Mouse (Mus musculus): ENCODE measurements around the gene Timeless. TPM values are rescaled to one million over a fixed set of nuclear protein-coding genes. Genes with fewer than 3 reads are reported as not detected.
A peak's percentile ranks its signal among the peaks of the same experiment; 100 is the strongest.
"Not testable (repeated sequence)": the region's sequence is repeated elsewhere in the genome, so short reads cannot be mapped to it uniquely, and the experiment has no call there.

Timeless gene
- polyA plus RNA-seq, 1 experiment from 2014 or later = 19.7 TPM

DNA sequence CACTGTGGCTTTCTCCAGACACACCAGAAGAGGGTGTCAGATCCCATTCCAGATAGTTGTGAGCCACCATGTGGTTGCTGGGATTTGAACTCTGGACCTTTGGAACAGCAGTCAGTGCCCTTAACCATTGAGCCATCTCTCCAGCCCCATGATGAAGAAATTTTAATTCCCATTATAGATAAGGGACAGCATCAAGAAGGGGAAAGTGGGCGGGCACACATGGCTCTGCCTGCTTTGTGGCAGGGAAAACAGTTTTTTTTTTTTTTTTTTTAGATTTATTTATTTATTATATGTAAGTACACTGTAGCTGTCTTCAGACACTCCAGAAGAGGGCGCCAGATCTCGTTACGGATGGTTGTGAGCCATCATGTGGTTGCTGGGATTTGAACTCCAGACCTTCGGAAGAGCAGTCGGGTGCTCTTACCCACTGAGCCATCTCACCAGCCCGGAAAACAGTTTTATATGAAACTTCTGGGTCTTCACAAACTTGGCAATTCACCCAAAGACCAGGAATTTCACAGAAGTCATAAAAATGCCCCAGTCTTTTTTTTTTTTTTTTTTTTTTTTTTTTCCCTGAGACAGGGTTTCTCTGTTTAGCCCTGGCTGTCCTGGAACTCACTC, 41.1 kb downstream of the Timeless start:
- not testable (repeated sequence) for H3K9ac ChIP-seq (ENCODE audit: low read depth, low read length); H3K4me2 ChIP-seq (ENCODE audit: low read length); H3K36me3 ChIP-seq (ENCODE audit: control insufficient read depth, insufficient read depth, low read length); H3K27me3 ChIP-seq (replicated peaks; ENCODE audit: control insufficient read depth, insufficient read depth, low read length); ATAC-seq; H3K4me1 ChIP-seq (ENCODE audit: control insufficient read depth, insufficient read depth, low read depth, low read length); H3K4me3 ChIP-seq (ENCODE audit: low read length); H3K9me3 ChIP-seq (ENCODE audit: control insufficient read depth, low read length); H3K27ac ChIP-seq (ENCODE audit: low read depth, low read length)
- WGBS = 93% methylated on average over 4 of the region's 7 CpGs

DNA sequence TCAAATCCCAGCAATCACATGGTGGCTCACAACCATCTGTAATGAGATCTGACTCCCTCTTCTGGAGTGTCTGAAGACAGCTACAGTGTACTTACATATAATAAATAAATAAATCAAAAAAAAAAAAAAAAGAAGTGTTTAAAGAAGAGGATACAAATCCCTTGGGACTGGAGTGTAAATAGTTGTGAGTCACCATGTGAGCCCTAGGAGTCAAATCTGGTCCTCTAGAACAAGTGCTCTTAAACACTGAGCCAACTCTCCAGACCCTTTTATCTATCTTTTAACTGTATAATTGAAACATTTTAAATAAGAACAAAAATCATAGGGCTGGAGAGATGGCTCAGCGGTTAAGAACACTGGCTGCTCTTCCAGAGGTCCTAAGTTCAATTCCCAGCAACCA, 43.5 kb downstream of the Timeless start:
- not testable (repeated sequence) for ATAC-seq; H3K4me1 ChIP-seq (ENCODE audit: control insufficient read depth, insufficient read depth, low read depth, low read length); H3K9ac ChIP-seq (ENCODE audit: low read depth, low read length); H3K9me3 ChIP-seq (ENCODE audit: control insufficient read depth, low read length); H3K4me3 ChIP-seq (ENCODE audit: low read length); H3K27me3 ChIP-seq (replicated peaks; ENCODE audit: control insufficient read depth, insufficient read depth, low read length); H3K27ac ChIP-seq (ENCODE audit: low read depth, low read length); H3K36me3 ChIP-seq (ENCODE audit: control insufficient read depth, insufficient read depth, low read length); H3K4me2 ChIP-seq (ENCODE audit: low read length)
- 100% methylated on average over 1 of the region's 1 CpGs for WGBS

DNA sequence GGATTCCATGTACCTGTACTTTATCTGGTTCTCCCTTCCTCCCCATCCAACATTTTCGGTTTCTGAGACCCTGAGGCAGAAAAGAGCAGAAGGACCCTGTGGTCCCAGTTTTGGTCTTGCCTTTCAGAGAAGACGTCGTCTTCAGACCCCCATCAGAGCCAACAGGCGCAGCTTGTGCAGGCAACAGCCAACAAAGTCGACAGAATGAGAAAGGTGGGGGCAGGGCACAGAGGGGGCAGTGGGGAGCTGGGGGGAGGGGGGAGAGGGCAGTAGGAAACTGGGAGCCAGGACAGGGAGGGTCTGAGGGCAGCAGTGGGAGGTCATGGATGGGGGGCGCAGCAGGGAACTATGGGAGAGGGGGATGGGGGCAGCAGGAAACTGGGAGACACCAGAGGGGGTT, 46.3 kb downstream of the Timeless start:
- Histone ChIP-seq H3K27me3 (replicated peaks; ENCODE audit: control insufficient read depth, insufficient read depth, low read length) (no peaks in the 10 kb centered on the region), H3K9me3 (ENCODE audit: control insufficient read depth, low read length) (no peaks in the 10 kb centered on the region), H3K4me2 (ENCODE audit: low read length) (no peak overlapping the region), H3K36me3 (ENCODE audit: control insufficient read depth, insufficient read depth, low read length) (peaks cover 22% of the 10 kb centered on the region), H3K27ac (ENCODE audit: low read depth, low read length) (no peak overlapping the region), H3K4me1 (ENCODE audit: control insufficient read depth, insufficient read depth, low read depth, low read length) (no peaks in the 10 kb centered on the region), H3K4me3 (ENCODE audit: low read length) (no peak overlapping the region), H3K9ac (ENCODE audit: low read depth, low read length) (no peak overlapping the region)
- no peak for ATAC-seq
- 51% methylated on average over 6 of the region's 6 CpGs for WGBS

DNA sequence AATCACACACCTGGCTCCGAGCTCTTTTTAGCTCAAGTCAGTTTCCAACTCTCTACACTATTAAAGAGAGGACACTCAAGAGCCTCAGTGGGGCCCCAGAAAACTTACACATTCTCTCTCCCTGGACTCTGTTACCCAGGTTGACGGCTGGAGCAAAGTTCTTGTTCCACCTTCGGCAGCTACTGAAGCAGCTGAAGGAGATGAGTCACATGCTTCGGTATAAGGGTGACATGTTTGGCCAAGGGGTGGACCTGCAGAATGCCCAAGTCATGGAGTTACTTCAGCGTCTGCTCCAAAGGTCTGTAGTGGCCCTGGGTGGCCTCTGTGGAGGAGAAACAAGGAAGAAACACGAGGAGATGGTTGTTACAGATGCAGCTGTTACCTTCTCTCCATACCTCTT, 49.1 kb downstream of the Timeless start:
- 92% methylated on average over 6 of the region's 6 CpGs for WGBS

DNA sequence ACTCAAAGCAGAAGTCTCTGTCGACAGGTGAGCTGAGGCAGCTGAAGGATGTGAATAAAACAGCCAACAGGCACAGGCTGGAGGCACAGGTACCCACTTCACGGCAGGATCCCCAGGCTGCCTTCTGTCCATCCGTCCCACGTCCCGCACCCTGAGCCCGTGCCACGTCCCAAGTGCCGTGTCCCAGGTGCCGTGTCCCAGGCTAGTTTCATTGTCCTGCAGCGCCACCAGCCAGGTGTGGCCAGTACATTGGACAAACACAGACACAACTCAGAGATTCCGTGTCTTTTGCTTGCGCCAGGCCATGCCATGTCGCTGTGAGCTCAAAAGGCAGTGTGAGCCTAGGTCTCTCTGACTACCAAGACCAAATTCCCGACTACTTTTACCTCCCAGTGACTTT, 49.8 kb downstream of the Timeless start:
- Histone ChIP-seq H3K4me3 (ENCODE audit: low read length) (no peak overlapping the region), H3K4me1 (ENCODE audit: control insufficient read depth, insufficient read depth, low read depth, low read length) (no peaks in the 10 kb centered on the region), H3K4me2 (ENCODE audit: low read length) (no peak overlapping the region), H3K27me3 (replicated peaks; ENCODE audit: control insufficient read depth, insufficient read depth, low read length) (no peaks in the 10 kb centered on the region), H3K36me3 (ENCODE audit: control insufficient read depth, insufficient read depth, low read length) (peaks cover 34% of the 10 kb centered on the region), H3K27ac (ENCODE audit: low read depth, low read length) (no peak overlapping the region), H3K9me3 (ENCODE audit: control insufficient read depth, low read length) (no peaks in the 10 kb centered on the region), H3K9ac (ENCODE audit: low read depth, low read length) (no peak overlapping the region)
- WGBS = 95% methylated on average over 14 of the region's 14 CpGs
- ATAC-seq = no peak

More for the DNA sequence above, 49.1 kb downstream of the Timeless start:
- Histone ChIP-seq H3K27me3 (replicated peaks; ENCODE audit: control insufficient read depth, insufficient read depth, low read length) (no peaks in the 10 kb centered on the region), H3K9ac (ENCODE audit: low read depth, low read length) (no peak overlapping the region), H3K4me2 (ENCODE audit: low read length) (no peak overlapping the region), H3K36me3 (ENCODE audit: control insufficient read depth, insufficient read depth, low read length) (peaks cover 29% of the 10 kb centered on the region), H3K4me3 (ENCODE audit: low read length) (no peak overlapping the region), H3K4me1 (ENCODE audit: control insufficient read depth, insufficient read depth, low read depth, low read length) (no peaks in the 10 kb centered on the region), H3K9me3 (ENCODE audit: control insufficient read depth, low read length) (no peaks in the 10 kb centered on the region), H3K27ac (ENCODE audit: low read depth, low read length) (no peak overlapping the region)
- no peak for ATAC-seq

DNA sequence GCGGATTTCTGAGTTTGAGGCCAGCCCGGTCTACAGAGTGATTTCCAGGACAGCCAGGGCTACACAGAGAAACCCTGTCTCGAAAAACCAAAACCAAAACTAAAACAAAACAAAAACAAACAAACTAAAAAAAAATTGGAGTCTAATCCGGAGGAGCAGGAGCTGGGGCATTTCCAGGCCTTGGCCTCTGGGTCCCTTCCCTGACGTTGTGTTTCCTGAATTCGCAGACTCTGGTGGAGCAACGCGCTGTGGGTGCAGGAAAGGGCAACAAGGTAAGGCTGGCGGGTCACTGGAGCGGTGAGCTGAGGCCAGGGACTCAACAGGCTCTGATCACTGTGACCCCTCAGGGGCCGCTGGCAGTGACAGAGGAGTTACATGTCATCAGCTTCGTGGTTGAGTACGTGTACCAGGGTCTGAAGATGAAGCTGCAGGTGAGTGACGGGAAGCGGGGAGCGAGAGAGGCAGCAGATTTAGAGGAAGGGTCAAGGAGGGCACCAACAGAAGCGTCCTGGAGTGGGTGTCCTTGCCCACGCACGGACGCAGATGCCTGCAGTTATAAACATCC, 51.1 kb downstream of the Timeless start:
- Histone ChIP-seq H3K36me3 (ENCODE audit: control insufficient read depth, insufficient read depth, low read length) (peaks cover 34% of the 10 kb centered on the region), H3K27ac (ENCODE audit: low read depth, low read length) (no peak overlapping the region), H3K4me3 (ENCODE audit: low read length) (no peak overlapping the region), H3K27me3 (replicated peaks; ENCODE audit: control insufficient read depth, insufficient read depth, low read length) (no peaks in the 10 kb centered on the region), H3K9ac (ENCODE audit: low read depth, low read length) (no peak overlapping the region), H3K4me2 (ENCODE audit: low read length) (no peak overlapping the region), H3K4me1 (ENCODE audit: control insufficient read depth, insufficient read depth, low read depth, low read length) (no peaks in the 10 kb centered on the region), H3K9me3 (ENCODE audit: control insufficient read depth, low read length) (no peaks in the 10 kb centered on the region)
- 91% methylated on average over 20 of the region's 20 CpGs for WGBS
- ATAC-seq = no peak

DNA sequence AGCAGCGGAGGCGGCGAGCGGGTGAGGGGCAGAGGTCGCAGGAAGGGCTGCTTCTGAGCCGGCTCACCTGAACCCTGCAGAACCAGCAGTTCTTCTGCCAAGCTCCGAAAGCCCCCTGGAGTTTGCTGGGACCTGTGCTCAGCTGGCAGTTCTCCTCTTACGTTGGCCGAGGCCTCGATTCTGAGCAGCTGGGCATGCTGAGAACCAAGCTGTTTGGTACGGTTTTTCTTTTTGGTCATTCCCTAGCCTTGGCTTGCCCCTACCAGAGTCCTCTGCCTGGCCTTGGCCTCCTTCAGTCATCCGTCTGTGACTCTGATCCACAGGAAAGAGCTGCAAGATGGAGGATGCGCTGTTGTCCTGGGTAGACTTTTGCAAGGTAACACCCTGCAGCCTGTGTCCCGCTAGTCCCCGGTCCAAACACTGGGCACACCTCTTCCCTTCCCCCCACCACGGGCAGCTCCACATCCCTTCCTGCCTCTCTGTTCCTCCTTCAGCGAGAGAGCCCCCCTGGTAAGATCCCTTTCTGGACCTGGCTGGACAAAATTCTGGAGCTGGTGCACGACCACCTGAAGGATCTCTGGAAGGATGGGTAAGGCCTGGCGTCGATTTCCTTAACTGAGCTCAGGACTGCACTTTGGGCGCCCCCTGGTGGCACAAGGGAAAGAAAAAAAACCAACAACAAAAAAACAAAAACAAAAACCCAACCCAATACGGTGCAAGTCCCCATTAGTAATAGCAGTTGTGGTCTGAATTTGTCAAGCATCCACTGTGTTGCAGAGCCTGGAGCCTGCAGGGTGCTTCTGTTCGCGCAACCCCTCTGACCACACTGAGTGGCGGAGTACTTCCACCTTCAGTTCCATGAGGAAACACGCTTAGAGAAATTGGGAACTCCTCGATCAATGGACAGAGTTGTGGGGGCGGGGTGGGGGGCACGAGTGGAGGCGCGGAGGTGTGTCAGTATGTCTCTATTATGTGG, 52.0 kb downstream of the Timeless start:
- peaks cover 37% of the 10 kb centered on the region for H3K36me3 ChIP-seq (ENCODE audit: control insufficient read depth, insufficient read depth, low read length)
- H3K9me3 ChIP-seq (ENCODE audit: control insufficient read depth, low read length) = no peaks in the 10 kb centered on the region
- peak; percentile 72 for ATAC-seq
- H3K27ac ChIP-seq (ENCODE audit: low read depth, low read length) = peak overlapping the region; percentile 66
- H3K4me2 ChIP-seq (ENCODE audit: low read length) = no peak overlapping the region
- H3K4me1 ChIP-seq (ENCODE audit: control insufficient read depth, insufficient read depth, low read depth, low read length) = no peaks in the 10 kb centered on the region
- no peak overlapping the region for H3K4me3 ChIP-seq (ENCODE audit: low read length)
- H3K27me3 ChIP-seq (replicated peaks; ENCODE audit: control insufficient read depth, insufficient read depth, low read length) = no peaks in the 10 kb centered on the region
- 62% methylated on average over 31 of the region's 31 CpGs for WGBS
- H3K9ac ChIP-seq (ENCODE audit: low read depth, low read length) = no peak overlapping the region; the same call in 1 of the 2 replicates

DNA sequence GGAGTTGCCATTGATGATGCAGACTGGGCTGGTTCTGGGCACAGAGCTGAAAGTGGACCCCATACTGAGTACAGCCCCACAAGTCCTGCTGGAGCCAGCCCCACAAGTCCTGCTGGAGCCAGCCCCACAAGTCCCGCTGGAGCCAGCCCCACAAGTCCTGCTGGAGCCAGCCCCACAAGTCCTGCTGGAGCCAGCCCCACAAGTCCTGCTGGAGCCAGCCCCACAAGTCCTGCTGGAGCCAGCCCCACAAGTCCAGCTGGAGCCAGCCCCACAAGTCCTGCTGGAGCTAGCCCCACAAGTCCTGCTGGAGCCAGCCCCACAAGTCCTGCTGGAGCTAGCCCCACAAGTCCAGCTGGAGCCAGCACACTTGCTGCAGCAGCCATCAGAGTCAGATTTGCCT, 58.7 kb downstream of the Timeless start:
- H3K9ac ChIP-seq (ENCODE audit: low read depth, low read length); H3K4me2 ChIP-seq (ENCODE audit: low read length); H3K27me3 ChIP-seq (replicated peaks; ENCODE audit: control insufficient read depth, insufficient read depth, low read length); H3K9me3 ChIP-seq (ENCODE audit: control insufficient read depth, low read length); H3K4me3 ChIP-seq (ENCODE audit: low read length); H3K4me1 ChIP-seq (ENCODE audit: control insufficient read depth, insufficient read depth, low read depth, low read length); H3K27ac ChIP-seq (ENCODE audit: low read depth, low read length); ATAC-seq: not testable (repeated sequence)
- WGBS = 67% methylated on average over 1 of the region's 1 CpGs
- H3K36me3 ChIP-seq (ENCODE audit: control insufficient read depth, insufficient read depth, low read length) = peaks cover 27% of the 10 kb centered on the region

All from hindbrain, embryonic 16.5 days (tissue).